Mouse (Mus musculus) macrophage (primary cell): ENCODE measurements around the gene Brat1. TPM values are rescaled to one million over a fixed set of nuclear protein-coding genes. Genes with fewer than 3 reads are reported as not detected.

ENCODE experiments used
- H3K27ac ChIP-seq: fragments of 350-480 bp; formaldehyde crosslinking; 2 replicates; pipeline ENCODE4 v1.9.0; 2021
- H3K36me3 ChIP-seq: fragments of 350-480 bp; formaldehyde crosslinking; 2 replicates; pipeline ENCODE4 v1.9.0; 2021; ENCODE audit errors: inconsistent target
- H3K4me3 ChIP-seq: fragments of 350-480 bp; formaldehyde crosslinking; 2 replicates; pipeline ENCODE4 v1.9.0; 2021; ENCODE audit errors: inconsistent target
- H3K79me2 ChIP-seq: fragments of 350-480 bp; formaldehyde crosslinking; 2 replicates; pipeline ENCODE4 v1.9.0; 2021; ENCODE audit errors: inconsistent target
- WGBS: methylation state at CpG from one replicate; pipeline ENCODE4 v1.1.7; 2026; ENCODE audit warnings: inconsistent platforms; ENCODE audit not compliant: missing documents; 5-methylcytosine and 5-hydroxymethylcytosine counted together
- polyA plus RNA-seq: library from polyadenylated mRNA; stranded (reverse); fragments of 250-400 nt; gene quantifications from 3 replicates; pipeline ENCODE4 v1.2.4, GENCODE M21; 2018; ENCODE audit warnings: inconsistent platforms

Gene Brat1
- polyA plus RNA-seq, 1 experiment from 2014 or later, result 5.1 TPM

- H3K79me2 ChIP-seq, result no peaks in the 10 kb centered on the region
- no peaks in the 10 kb centered on the region for H3K36me3 ChIP-seq
- 62% methylated on average over 12 of the region's 12 CpGs for WGBS
- no peak overlapping the region for H3K4me3 ChIP-seq
- no peak overlapping the region for H3K27ac ChIP-seq
These were observed 38.9 kb downstream of the Brat1 start for GRCm38 (mm10) chr5:140743706-140744131.

DNA sequence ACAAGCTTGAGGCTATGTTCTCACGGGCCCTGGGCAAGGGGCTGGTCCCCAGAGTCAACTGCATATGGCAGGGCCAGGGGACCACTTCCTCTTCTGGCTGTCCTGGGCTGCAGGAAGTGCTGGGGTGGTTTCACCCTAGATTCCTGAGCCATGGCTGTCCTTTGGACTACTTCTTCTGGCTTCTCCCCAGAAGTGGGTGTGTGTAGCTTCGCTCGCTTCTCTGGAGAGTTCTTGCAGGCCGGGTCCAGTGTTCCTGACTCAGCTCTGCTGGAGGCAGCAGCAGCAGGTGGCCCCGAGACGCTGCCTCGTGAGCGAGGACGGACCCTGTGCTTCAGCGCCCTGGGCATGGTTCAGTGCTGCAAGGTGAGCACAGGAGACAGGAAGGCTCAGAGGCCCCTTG lies 43.6 kb downstream of the Brat1 start:
- 0 out of 2 replicates have a peak overlapping the region, but pooled peaks have one; percentile 4 for H3K27ac ChIP-seq
- 64% methylated on average over 9 of the region's 10 CpGs for WGBS
- no peaks in the 10 kb centered on the region for H3K79me2 ChIP-seq
- H3K36me3 ChIP-seq, result peaks cover 9% of the 10 kb centered on the region; the same call in 1 of the 2 replicates
- no peak overlapping the region for H3K4me3 ChIP-seq

DNA sequence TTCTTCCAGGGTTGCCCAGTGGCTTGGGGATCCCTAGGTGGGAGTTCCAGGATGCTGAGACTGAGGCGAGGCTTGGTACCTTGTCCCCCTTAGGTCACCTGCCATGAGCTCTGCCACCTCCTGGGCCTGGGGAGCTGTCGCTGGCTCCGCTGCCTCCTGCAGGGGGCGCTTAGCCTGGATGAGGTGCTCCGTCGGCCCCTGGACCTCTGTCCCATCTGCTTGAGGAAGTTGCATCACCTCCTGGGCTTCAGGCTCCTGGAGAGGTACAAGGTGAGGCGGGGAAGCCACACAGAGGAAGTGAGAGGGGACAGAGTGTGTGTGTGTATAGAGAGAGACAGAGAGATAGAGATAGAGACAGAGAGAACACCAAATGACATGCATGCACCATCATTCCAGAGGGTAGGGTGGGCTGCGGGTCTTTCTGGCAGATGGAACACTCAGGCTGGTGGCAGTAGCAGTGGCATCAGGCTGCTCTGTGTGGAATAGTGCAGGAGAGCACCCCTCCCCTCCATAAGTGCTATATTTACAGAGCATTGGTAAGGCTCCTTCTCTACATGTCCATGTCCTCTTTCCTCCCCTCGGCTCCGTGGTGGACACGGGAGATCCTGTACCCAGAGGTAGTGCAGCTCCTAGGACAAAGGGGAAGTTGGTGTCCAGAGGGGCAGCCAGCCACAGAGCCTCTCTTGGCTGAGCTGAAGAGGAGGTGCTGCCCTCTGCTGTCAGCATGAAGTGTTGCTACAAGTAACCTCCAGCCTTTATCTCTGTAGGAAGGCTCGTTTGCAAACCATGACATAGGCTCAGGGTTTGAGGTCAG lies 44.5 kb downstream of the Brat1 start:
- no peaks in the 10 kb centered on the region for H3K79me2 ChIP-seq
- H3K27ac ChIP-seq, result no peak overlapping the region
- H3K4me3 ChIP-seq, result no peak overlapping the region
- WGBS, result 11% methylated on average over 12 of the region's 12 CpGs
- peaks cover 9% of the 10 kb centered on the region; the same call in 1 of the 2 replicates for H3K36me3 ChIP-seq

DNA sequence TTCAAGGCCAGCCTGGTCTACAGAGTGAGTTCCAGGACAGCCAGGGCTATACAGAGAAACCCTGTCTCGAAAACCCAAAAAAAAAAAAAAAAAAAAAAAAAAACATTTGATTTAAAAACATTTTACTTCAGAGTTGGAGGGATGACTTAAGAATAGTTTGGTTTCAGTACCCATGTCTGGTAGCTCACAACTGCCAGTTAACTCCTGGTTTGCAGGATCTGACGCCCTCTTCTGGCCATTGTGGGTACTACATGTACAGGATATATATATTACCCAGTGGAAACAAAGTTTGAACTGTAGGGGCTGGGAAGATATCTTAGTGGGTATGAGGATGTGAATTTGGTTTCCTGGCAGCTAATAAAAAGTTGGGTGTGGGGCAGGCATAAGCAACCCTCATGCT lies 46.1 kb downstream of the Brat1 start:
- Histone ChIP-seq H3K4me3 (no peak overlapping the region), H3K27ac (no peak overlapping the region), H3K79me2 (no peaks in the 10 kb centered on the region), H3K36me3 (peaks cover 9% of the 10 kb centered on the region; the same call in 1 of the 2 replicates)
- WGBS, result 0% methylated on average over 1 of the region's 2 CpGs

- Histone ChIP-seq H3K79me2 (no peaks in the 10 kb centered on the region), H3K36me3 (peaks cover 11% of the 10 kb centered on the region; the same call in 1 of the 2 replicates), H3K27ac (no peak overlapping the region), H3K4me3 (no peak overlapping the region)
- WGBS, result 93% methylated on average over 11 of the region's 15 CpGs
These were observed 47.2 kb downstream of the Brat1 start for GRCm38 (mm10) chr5:140752041-140752440.

DNA sequence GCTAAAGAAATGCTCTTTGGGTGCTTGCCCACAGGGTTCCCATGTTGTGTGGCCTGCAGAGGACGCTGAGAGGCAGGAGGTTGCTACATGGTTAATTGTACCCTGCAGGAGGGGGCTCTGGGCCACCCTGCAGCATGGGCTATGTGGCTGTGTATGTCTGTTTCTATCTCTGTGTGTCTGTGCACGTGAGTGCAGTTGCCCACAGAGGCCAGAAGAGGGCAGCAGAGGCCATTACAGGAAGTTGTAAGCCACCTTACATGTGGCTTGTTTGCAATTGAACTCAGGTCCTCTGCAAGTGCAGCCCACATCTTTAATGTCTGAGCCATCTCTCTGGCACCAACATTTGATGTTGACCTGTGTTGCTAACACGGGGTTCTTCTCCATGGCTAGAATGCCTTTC lies 47.8 kb downstream of the Brat1 start:
- Histone ChIP-seq H3K79me2 (no peaks in the 10 kb centered on the region), H3K36me3 (peaks cover 16% of the 10 kb centered on the region; the same call in 1 of the 2 replicates), H3K27ac (no peak overlapping the region), H3K4me3 (no peak overlapping the region)
- WGBS, result 98% methylated on average over 3 of the region's 3 CpGs

GRCm38 (mm10) chr5:140753223-140753622 lies 48.4 kb downstream of the Brat1 start:
- peaks cover 22% of the 10 kb centered on the region; the same call in 1 of the 2 replicates for H3K36me3 ChIP-seq
- H3K79me2 ChIP-seq, result no peaks in the 10 kb centered on the region
- H3K27ac ChIP-seq, result no peak overlapping the region
- H3K4me3 ChIP-seq, result no peak overlapping the region
- 94% methylated on average over 5 of the region's 5 CpGs for WGBS

GRCm38 (mm10) chr5:140758864-140759263 lies 54.1 kb downstream of the Brat1 start:
- Histone ChIP-seq H3K36me3 (peaks cover 52% of the 10 kb centered on the region), H3K27ac (no peak overlapping the region)
- WGBS, result 89% methylated on average over 8 of the region's 8 CpGs

GRCm38 (mm10) chr5:140762540-140762939 lies 57.7 kb downstream of the Brat1 start:
- WGBS, result 94% methylated on average over 4 of the region's 4 CpGs
- H3K36me3 ChIP-seq, result peaks cover 45% of the 10 kb centered on the region

More at GRCm38 (mm10) chr5:140758864-140759263, 54.1 kb downstream of the Brat1 start:
- no peak overlapping the region for H3K4me3 ChIP-seq
- peaks cover 54% of the 10 kb centered on the region for H3K79me2 ChIP-seq

GRCm38 (mm10) chr5:140764921-140765613 lies 60.3 kb downstream of the Brat1 start:
- H3K4me3 ChIP-seq, result no peak overlapping the region
- H3K27ac ChIP-seq, result peak overlapping the region; percentile 100
- H3K36me3 ChIP-seq, result peaks cover 21% of the 10 kb centered on the region
- 38% methylated on average over 6 of the region's 6 CpGs for WGBS
- H3K79me2 ChIP-seq, result peaks cover 87% of the 10 kb centered on the region

More at GRCm38 (mm10) chr5:140762540-140762939, 57.7 kb downstream of the Brat1 start:
- Histone ChIP-seq H3K27ac (peak overlapping the region; percentile 100), H3K79me2 (peaks cover 78% of the 10 kb centered on the region), H3K4me3 (no peak overlapping the region)

- WGBS, result 98% methylated on average over 4 of the region's 4 CpGs
- Histone ChIP-seq H3K4me3 (no peak overlapping the region), H3K79me2 (peaks cover 87% of the 10 kb centered on the region), H3K36me3 (peaks cover 7% of the 10 kb centered on the region; the same call in 1 of the 2 replicates), H3K27ac (peak overlapping the region; percentile 100)
These were observed 61.8 kb downstream of the Brat1 start for GRCm38 (mm10) chr5:140766566-140766965.

DNA sequence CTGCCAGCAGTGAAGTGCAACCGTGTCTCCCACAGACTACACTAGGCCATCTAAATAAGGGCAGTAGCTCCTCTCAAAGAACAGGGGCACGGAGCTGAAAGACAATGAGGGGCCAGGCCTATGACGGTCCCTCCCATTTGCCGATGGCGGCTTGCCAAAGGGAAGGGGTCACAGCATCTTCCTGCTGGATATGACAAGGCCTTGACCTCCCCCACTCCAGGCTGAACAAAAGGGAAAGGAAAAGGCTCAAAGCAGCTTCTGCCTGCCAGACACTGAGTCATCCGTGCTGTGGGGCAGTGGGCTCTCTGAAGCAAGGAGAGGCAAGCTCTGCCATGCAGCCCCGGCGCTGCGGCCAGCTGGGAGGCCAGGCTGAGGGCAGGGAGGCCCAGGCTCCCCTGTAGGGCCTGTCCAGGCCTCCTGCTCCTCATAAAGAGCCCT lies 62.9 kb downstream of the Brat1 start:
- WGBS, result 45% methylated on average over 9 of the region's 9 CpGs
- H3K36me3 ChIP-seq, result no peaks in the 10 kb centered on the region
- H3K4me3 ChIP-seq, result no peak overlapping the region
- H3K79me2 ChIP-seq, result peaks cover 87% of the 10 kb centered on the region
- peak overlapping the region; percentile 100 for H3K27ac ChIP-seq

- Histone ChIP-seq H3K79me2 (peaks cover 87% of the 10 kb centered on the region), H3K36me3 (no peaks in the 10 kb centered on the region), H3K27ac (peak overlapping the region; percentile 100), H3K4me3 (no peak overlapping the region)
- 75% methylated on average over 5 of the region's 5 CpGs for WGBS
These were observed 63.5 kb downstream of the Brat1 start for GRCm38 (mm10) chr5:140768333-140768732.
